Mouse (Mus musculus): ENCODE data around the gene Hoxa9. TPM values are rescaled to one million over a fixed set of nuclear protein-coding genes. Genes with fewer than 3 reads are reported as not detected.

Gene Hoxa9
- total RNA-seq, 4 experiments from 2014 or later: not detected

GRCm38 (mm10) chr6:52205221-52205620 lies 25.7 kb downstream of the Hoxa9 start:
- DNase-seq (ENCODE audit: low spot score in 2 of 2): no peak

- no peak for DNase-seq (ENCODE audit: low spot score in 2 of 2)
These were observed 26.7 kb downstream of the Hoxa9 start, which contains the start of gene Hoxa5 for GRCm38 (mm10) chr6:52204050-52204752. Gene Hoxa5, minus strand, starts transcription at chr6:52204587.

- DNase-seq (ENCODE audit: low spot score in 2 of 2): no peak
These were observed 27.4 kb downstream of the Hoxa9 start for GRCm38 (mm10) chr6:52203371-52204049.

- DNase-seq (ENCODE audit: low spot score in 2 of 2): no peak
These were observed 27.8 kb downstream of the Hoxa9 start for GRCm38 (mm10) chr6:52203121-52203370.

- DNase-seq (ENCODE audit: low spot score in 2 of 2): no peak
These were observed 28.3 kb downstream of the Hoxa9 start for GRCm38 (mm10) chr6:52202362-52203120.

GRCm38 (mm10) chr6:52201269-52201668 lies 29.6 kb downstream of the Hoxa9 start:
- DNase-seq (ENCODE audit: low spot score in 2 of 2): no peak

GRCm38 (mm10) chr6:52200751-52201250 lies 30.1 kb downstream of the Hoxa9 start:
- no peak for DNase-seq (ENCODE audit: low spot score in 2 of 2)

GRCm38 (mm10) chr6:52200073-52200750 lies 30.7 kb downstream of the Hoxa9 start:
- no peak for DNase-seq (ENCODE audit: low spot score in 2 of 2)

GRCm38 (mm10) chr6:52197271-52197670 lies 33.6 kb downstream of the Hoxa9 start:
- no peak for DNase-seq (ENCODE audit: low spot score in 2 of 2)

GRCm38 (mm10) chr6:52196811-52197210 lies 34.1 kb downstream of the Hoxa9 start:
- DNase-seq (ENCODE audit: low spot score in 2 of 2): no peak

- no peak for DNase-seq (ENCODE audit: low spot score in 2 of 2)
These were observed 36.2 kb downstream of the Hoxa9 start for GRCm38 (mm10) chr6:52194690-52195089.

GRCm38 (mm10) chr6:52191860-52192550 lies 38.9 kb downstream of the Hoxa9 start:
- no peak for DNase-seq (ENCODE audit: low spot score in 2 of 2)

GRCm38 (mm10) chr6:52190906-52191810 lies 39.7 kb downstream of the Hoxa9 start, which contains the start of gene Hoxa4:
Gene Hoxa4, minus strand, starts transcription at chr6:52191753.
- no peak for DNase-seq (ENCODE audit: low spot score in 2 of 2)

- DNase-seq (ENCODE audit: low spot score in 2 of 2): no peak
These were observed 40.5 kb downstream of the Hoxa9 start for GRCm38 (mm10) chr6:52190410-52190809.

- DNase-seq (ENCODE audit: low spot score in 2 of 2): no peak
These were observed 41.0 kb downstream of the Hoxa9 start for GRCm38 (mm10) chr6:52189909-52190308.

- DNase-seq (ENCODE audit: low spot score in 2 of 2): no peak
These were observed 41.7 kb downstream of the Hoxa9 start for GRCm38 (mm10) chr6:52189172-52189591.

GRCm38 (mm10) chr6:52186500-52186899 lies 44.4 kb downstream of the Hoxa9 start:
- no peak for DNase-seq (ENCODE audit: low spot score in 2 of 2)

- no peak for DNase-seq (ENCODE audit: low spot score in 2 of 2)
These were observed 45.1 kb downstream of the Hoxa9 start for GRCm38 (mm10) chr6:52185834-52186233.

- no peak for DNase-seq (ENCODE audit: low spot score in 2 of 2)
These were observed 45.7 kb downstream of the Hoxa9 start for GRCm38 (mm10) chr6:52185222-52185621.

GRCm38 (mm10) chr6:52184668-52185067 lies 46.2 kb downstream of the Hoxa9 start:
- no peak for DNase-seq (ENCODE audit: low spot score in 2 of 2)
